Mouse (Mus musculus) small intestine, adult 2 months (tissue): ENCODE results near the gene Capn11. TPM values are rescaled to one million over a fixed set of nuclear protein-coding genes. Genes with fewer than 3 reads are reported as not detected.

Experiments used
- H3K27ac ChIP-seq: fragments of 200-500 bp; 2 replicates; pipeline ENCODE4 v1.5.1; 2012; ENCODE audit warnings: low read depth, low read length, control low read depth, inconsistent platforms; ENCODE audit not compliant: insufficient read depth
- H3K27me3 ChIP-seq: fragments of 200-500 bp; 2 replicates; pipeline ENCODE4 v1.6.1; 2012; ENCODE audit warnings: mild to moderate bottlenecking, moderate library complexity, low read length, inconsistent platforms; ENCODE audit not compliant: control insufficient read depth, insufficient read depth
- H3K36me3 ChIP-seq: fragments of 200-500 bp; 2 replicates; pipeline ENCODE4 v1.6.1; 2012; ENCODE audit warnings: mild to moderate bottlenecking, low read length, control low read depth, inconsistent platforms; ENCODE audit not compliant: control insufficient read depth, insufficient read depth
- H3K4me1 ChIP-seq: fragments of 200-500 bp; 2 replicates; pipeline ENCODE4 v1.6.1; 2012; ENCODE audit warnings: low read length, inconsistent platforms, mixed read lengths; ENCODE audit not compliant: control insufficient read depth, insufficient read depth, insufficient read length
- H3K4me3 ChIP-seq: fragments of 200-500 bp; 2 replicates; pipeline ENCODE4 v1.5.1; 2012; ENCODE audit warnings: low read depth, mild to moderate bottlenecking, control low read depth, inconsistent platforms, low read length, moderate library complexity
- CTCF ChIP-seq: fragments of 200-500 bp; IDR thresholded peaks from 2 replicates; pipeline ENCODE4 v1.5.1; 2012; ENCODE audit warnings: low read depth, mild to moderate bottlenecking, control low read depth, inconsistent platforms, low read length, moderate library complexity, mixed read lengths; ENCODE audit not compliant: insufficient replicate concordance, insufficient read length; ENCODE audit errors: extremely low read depth
- POLR2A ChIP-seq: fragments of 200-500 bp; IDR thresholded peaks from 2 replicates; pipeline ENCODE4 v1.6.1; 2012; ENCODE audit warnings: low read depth, mild to moderate bottlenecking, control low read depth, inconsistent platforms, low read length, moderate library complexity
- WGBS: fragments of 180-500 bp; shearing (Covaris S2); methylation state at CpG from one replicate; pipeline ENCODE4 v1.1.7; 2018; 5-methylcytosine and 5-hydroxymethylcytosine counted together
- polyA plus RNA-seq: library from polyadenylated mRNA; depleted of rRNA; stranded (reverse); fragments of >200 nt; gene quantifications from 2 replicates; pipeline ENCODE4 v1.2.3, GENCODE M21; 2012

The Capn11 gene
- polyA plus RNA-seq, 1 experiment: not detected

GRCm38 (mm10) chr17:45594881-45595735 lies 64.0 kb downstream of the Capn11 start:
- H3K27me3 ChIP-seq: no peaks in the 10 kb centered on the region
- no peak overlapping the region for H3K27ac ChIP-seq
- H3K4me1 ChIP-seq: peaks cover 30% of the 10 kb centered on the region
- H3K4me3 ChIP-seq: peak overlapping the region; percentile 68
- WGBS: under 1% methylated on average over 57 of the region's 58 CpGs
- TF ChIP-seq POLR2A (no peak), CTCF (0 out of 2 replicates have a peak, but pooled peaks have one; percentile 2)
- no peaks in the 10 kb centered on the region for H3K36me3 ChIP-seq

GRCm38 (mm10) chr17:45594195-45594594 lies 64.9 kb downstream of the Capn11 start:
- TF ChIP-seq POLR2A (no peak), CTCF (no peak)
- WGBS: 66% methylated on average over 8 of the region's 8 CpGs
- 0 out of 2 replicates have a peak, but pooled peaks cover 3% of the 10 kb centered on the region for H3K36me3 ChIP-seq
- H3K27me3 ChIP-seq: no peaks in the 10 kb centered on the region
- no peak overlapping the region for H3K27ac ChIP-seq
- H3K4me3 ChIP-seq: no peak overlapping the region
- peaks cover 26% of the 10 kb centered on the region for H3K4me1 ChIP-seq

- H3K36me3 ChIP-seq: 0 out of 2 replicates have a peak, but pooled peaks cover 3% of the 10 kb centered on the region
- H3K27ac ChIP-seq: no peak overlapping the region
- TF ChIP-seq POLR2A (no peak), CTCF (no peak)
- peaks cover 23% of the 10 kb centered on the region for H3K4me1 ChIP-seq
- H3K4me3 ChIP-seq: no peak overlapping the region
- no peaks in the 10 kb centered on the region for H3K27me3 ChIP-seq
- 48% methylated on average over 8 of the region's 8 CpGs for WGBS
These were observed 65.6 kb downstream of the Capn11 start for GRCm38 (mm10) chr17:45593479-45593878.

GRCm38 (mm10) chr17:45592606-45593431 lies 66.3 kb downstream of the Capn11 start:
- no peak for TF ChIP-seq CTCF
- no peak for TF ChIP-seq POLR2A
- WGBS: 62% methylated on average over 8 of the region's 8 CpGs
- Histone ChIP-seq H3K27ac (no peak overlapping the region; the same call in 1 of the 2 replicates), H3K4me3 (peak overlapping the region; percentile 12; the same call in 1 of the 2 replicates), H3K4me1 (peaks cover 22% of the 10 kb centered on the region), H3K36me3 (0 out of 2 replicates have a peak, but pooled peaks cover 3% of the 10 kb centered on the region), H3K27me3 (no peaks in the 10 kb centered on the region)

GRCm38 (mm10) chr17:45591701-45592605 lies 67.2 kb downstream of the Capn11 start:
- 0 out of 2 replicates have a peak, but pooled peaks cover 3% of the 10 kb centered on the region for H3K36me3 ChIP-seq
- 0 out of 2 replicates have a peak overlapping the region, but pooled peaks have one; percentile 10 for H3K4me3 ChIP-seq
- no peaks in the 10 kb centered on the region for H3K27me3 ChIP-seq
- no peak overlapping the region; the same call in none of the 2 replicates for H3K27ac ChIP-seq
- WGBS: 58% methylated on average over 16 of the region's 16 CpGs
- TF ChIP-seq POLR2A: no peak
- TF ChIP-seq CTCF: no peak
- peaks cover 18% of the 10 kb centered on the region for H3K4me1 ChIP-seq

- WGBS: 82% methylated on average over 6 of the region's 6 CpGs
- Histone ChIP-seq H3K36me3 (peaks cover 3% of the 10 kb centered on the region; the same call in 1 of the 2 replicates), H3K4me1 (peaks cover 12% of the 10 kb centered on the region), H3K27ac (no peak overlapping the region), H3K4me3 (no peak overlapping the region), H3K27me3 (no peaks in the 10 kb centered on the region)
- TF ChIP-seq POLR2A: no peak
- no peak for TF ChIP-seq CTCF
These were observed 68.7 kb downstream of the Capn11 start for GRCm38 (mm10) chr17:45590410-45590809.
